Mouse (Mus musculus): Measurements from ENCODE around the gene Eef2k.

DNA sequence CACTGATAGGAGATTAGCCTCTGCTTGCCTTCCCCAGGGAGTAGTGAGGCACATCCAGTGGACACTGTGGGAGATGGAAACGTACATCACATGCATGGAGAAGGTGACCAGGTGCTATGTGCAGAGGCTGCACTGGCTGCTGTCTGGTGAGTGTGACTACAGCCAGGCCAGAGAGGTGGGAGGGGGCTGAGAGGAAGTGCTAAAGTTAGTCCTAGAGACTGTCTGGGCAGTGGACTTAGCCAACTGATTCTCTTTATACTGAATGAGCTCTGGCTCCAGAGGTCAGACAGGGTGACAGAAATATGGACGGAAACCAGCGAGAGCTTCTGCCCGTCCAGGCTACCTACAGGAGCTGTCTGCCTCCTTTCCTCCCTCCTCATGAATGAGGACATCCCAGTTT, 47.1 kb upstream of the Eef2k start:
- TF ChIP-seq ZNF384 (IDR thresholded peaks at IDR 0.05; ENCODE audit: low read depth, low read length) = no peak
- TF ChIP-seq MAFK (IDR thresholded peaks at IDR 0.05; ENCODE audit: insufficient read depth, low read depth, low read length) = no peak
- TF ChIP-seq ZC3H11A (IDR thresholded peaks at IDR 0.05; ENCODE audit: borderline replicate concordance, low read depth, low read length) = no peak
- TF ChIP-seq HCFC1 (IDR thresholded peaks at IDR 0.05; ENCODE audit: borderline replicate concordance, insufficient read depth, low read length) = no peak
